26 mouse cellular contexts compared by ENCODE assay signal in genomic region chr16:62543156-62543555, GRCm38 (mm10).
DNase-seq lines count a peak whose midpoint lies in the region; ATAC-seq and TF ChIP-seq lines count a peak whose summit lies in the region.
"Had no signal": no experiment of that assay in that cellular context is flagged by ENCODE, and none has a peak within 500 bp of the region (broad histone marks: within the 10 kb centered on the region; RNA-seq: fewer than 3 reads in every experiment).

No protein-coding gene starts in this region.

- DNase-seq in forebrain, postnatal 0 days = no peak
- peak; percentile 11 for DNase-seq in midbrain, postnatal 0 days (ENCODE audit: low spot score)
- no peak for DNase-seq in midbrain, embryonic 14.5 days
- DNase-seq in lung, postnatal 4 days = no peak
- DNase-seq: adrenal gland, postnatal 10 days; adrenal gland, postnatal 36 days; cerebellum, adult 11 months; cerebellum, adult 2 months; cerebellum, adult 9-11 months; cerebellum, postnatal 25 days; gastrocnemius, postnatal 10 days; heart, adult 11 months; heart, postnatal 14 days; heart, postnatal 4 days had no signal

- H3K4me1 ChIP-seq in forebrain, postnatal 0 days (ENCODE audit: insufficient read depth) = no peaks in the 10 kb centered on the region
- peaks cover 3% of the 10 kb centered on the region; the same call in 1 of the 2 replicates for H3K4me1 ChIP-seq in forebrain, embryonic 16.5 days (replicated peaks; ENCODE audit: control insufficient read depth, insufficient read depth, low read length)
- H3K4me1 ChIP-seq in intestine, postnatal 0 days (replicated peaks; ENCODE audit: control insufficient read depth, insufficient read depth, low read length) = no peaks in the 10 kb centered on the region
- no peaks in the 10 kb centered on the region for H3K4me1 ChIP-seq in intestine, embryonic 16.5 days (ENCODE audit: control insufficient read depth, insufficient read depth, low read length)
- H3K4me1 ChIP-seq in midbrain, postnatal 0 days (ENCODE audit: insufficient read depth, low read length) = no peaks in the 10 kb centered on the region
- no peaks in the 10 kb centered on the region for H3K4me1 ChIP-seq in midbrain, embryonic 14.5 days (ENCODE audit: control insufficient read depth, insufficient read depth, low read length)
- H3K4me1 ChIP-seq: embryonic facial prominence, embryonic 12.5 days; embryonic facial prominence, embryonic 15.5 days; heart, embryonic 12.5 days; heart, embryonic 15.5 days; hindbrain, embryonic 12.5 days; hindbrain, embryonic 15.5 days had no signal

- H3K27me3 ChIP-seq in forebrain, postnatal 0 days (ENCODE audit: insufficient read depth, low read length) = no peaks in the 10 kb centered on the region
- no peaks in the 10 kb centered on the region for H3K27me3 ChIP-seq in forebrain, embryonic 16.5 days (replicated peaks; ENCODE audit: control insufficient read depth, insufficient read depth, low read length)
- no peaks in the 10 kb centered on the region for H3K27me3 ChIP-seq in intestine, postnatal 0 days (replicated peaks; ENCODE audit: control insufficient read depth, insufficient read depth, low read length)
- H3K27me3 ChIP-seq in intestine, embryonic 16.5 days (replicated peaks; ENCODE audit: control insufficient read depth, insufficient read depth, low read length) = no peaks in the 10 kb centered on the region
- H3K27me3 ChIP-seq in midbrain, postnatal 0 days (ENCODE audit: insufficient read depth, low read length) = no peaks in the 10 kb centered on the region
- H3K27me3 ChIP-seq in midbrain, embryonic 14.5 days (ENCODE audit: control insufficient read depth, insufficient read depth, low read length) = no peaks in the 10 kb centered on the region
- H3K27me3 ChIP-seq: embryonic facial prominence, embryonic 12.5 days; embryonic facial prominence, embryonic 15.5 days; heart, embryonic 12.5 days; heart, embryonic 15.5 days; hindbrain, embryonic 12.5 days; hindbrain, embryonic 15.5 days had no signal

- H3K36me3 ChIP-seq in forebrain, postnatal 0 days (ENCODE audit: insufficient read depth) = no peaks in the 10 kb centered on the region
- H3K36me3 ChIP-seq in forebrain, embryonic 16.5 days (ENCODE audit: control insufficient read depth, insufficient read depth) = no peaks in the 10 kb centered on the region
- H3K36me3 ChIP-seq in intestine, postnatal 0 days (ENCODE audit: control insufficient read depth, insufficient read depth) = no peaks in the 10 kb centered on the region
- H3K36me3 ChIP-seq in intestine, embryonic 16.5 days (ENCODE audit: control insufficient read depth, insufficient read depth, low read length) = no peaks in the 10 kb centered on the region
- H3K36me3 ChIP-seq in midbrain, postnatal 0 days (ENCODE audit: insufficient read depth, low read length) = no peaks in the 10 kb centered on the region
- H3K36me3 ChIP-seq in midbrain, embryonic 14.5 days (ENCODE audit: control insufficient read depth, insufficient read depth, low read length) = no peaks in the 10 kb centered on the region
- H3K36me3 ChIP-seq: embryonic facial prominence, embryonic 12.5 days; embryonic facial prominence, embryonic 15.5 days; G1E; heart, embryonic 12.5 days; heart, embryonic 15.5 days; hindbrain, embryonic 12.5 days; hindbrain, embryonic 15.5 days had no signal

- no peak overlapping the region for H3K9ac ChIP-seq in forebrain, postnatal 0 days
- no peak overlapping the region for H3K9ac ChIP-seq in forebrain, embryonic 16.5 days (replicated peaks; ENCODE audit: low read depth, low read length)
- no peak overlapping the region for H3K9ac ChIP-seq in intestine, postnatal 0 days (ENCODE audit: low read depth, low read length)
- no peak overlapping the region for H3K9ac ChIP-seq in intestine, embryonic 16.5 days (ENCODE audit: low read depth, low read length)
- no peak overlapping the region for H3K9ac ChIP-seq in midbrain, postnatal 0 days (replicated peaks; ENCODE audit: low read length, poor library complexity, severe bottlenecking)
- no peak overlapping the region for H3K9ac ChIP-seq in midbrain, embryonic 14.5 days (replicated peaks; ENCODE audit: low read length)
- H3K9ac ChIP-seq: embryonic facial prominence, embryonic 12.5 days; embryonic facial prominence, embryonic 15.5 days; heart, embryonic 12.5 days; heart, embryonic 15.5 days; hindbrain, embryonic 12.5 days; hindbrain, embryonic 15.5 days had no signal

- no peak overlapping the region for H3K4me2 ChIP-seq in forebrain, postnatal 0 days (ENCODE audit: low read depth)
- H3K4me2 ChIP-seq in forebrain, embryonic 16.5 days (ENCODE audit: low read length) = no peak overlapping the region
- no peak overlapping the region for H3K4me2 ChIP-seq in intestine, postnatal 0 days (replicated peaks; ENCODE audit: low read depth)
- H3K4me2 ChIP-seq in intestine, embryonic 16.5 days (ENCODE audit: low read depth, low read length) = no peak overlapping the region
- no peak overlapping the region for H3K4me2 ChIP-seq in midbrain, postnatal 0 days (ENCODE audit: low read depth, low read length, poor library complexity, severe bottlenecking)
- no peak overlapping the region for H3K4me2 ChIP-seq in midbrain, embryonic 14.5 days (ENCODE audit: low read length)
- H3K4me2 ChIP-seq: embryonic facial prominence, embryonic 12.5 days; embryonic facial prominence, embryonic 15.5 days; heart, embryonic 12.5 days; heart, embryonic 15.5 days; hindbrain, embryonic 12.5 days; hindbrain, embryonic 15.5 days had no signal

- H3K27ac ChIP-seq in forebrain, postnatal 0 days (ENCODE audit: low read depth, low read length) = no peak overlapping the region
- no peak overlapping the region for H3K27ac ChIP-seq in forebrain, embryonic 16.5 days (ENCODE audit: low read length)
- no peak overlapping the region for H3K27ac ChIP-seq in intestine, postnatal 0 days (ENCODE audit: low read depth, low read length)
- H3K27ac ChIP-seq in intestine, embryonic 16.5 days (ENCODE audit: low read length) = no peak overlapping the region
- no peak overlapping the region for H3K27ac ChIP-seq in midbrain, postnatal 0 days (ENCODE audit: low read depth, low read length)
- H3K27ac ChIP-seq in midbrain, embryonic 14.5 days (replicated peaks; ENCODE audit: low read depth, low read length) = no peak overlapping the region
- H3K27ac ChIP-seq: embryonic facial prominence, embryonic 12.5 days; embryonic facial prominence, embryonic 15.5 days; heart, embryonic 15.5 days; hindbrain, embryonic 12.5 days; hindbrain, embryonic 15.5 days had no signal

- no peak for ATAC-seq in forebrain, postnatal 0 days
- ATAC-seq in forebrain, embryonic 16.5 days = no peak
- ATAC-seq in intestine, postnatal 0 days = no peak
- ATAC-seq in intestine, embryonic 16.5 days = no peak
- no peak for ATAC-seq in midbrain, postnatal 0 days (ENCODE audit: low FRiP score)
- ATAC-seq in midbrain, embryonic 14.5 days (ENCODE audit: low FRiP score, low TSS enrichment) = no peak
- ATAC-seq: forebrain, embryonic 14.5 days; Patski had no signal

- H3K4me3 ChIP-seq in forebrain, postnatal 0 days (ENCODE audit: low read depth, low read length) = no peak overlapping the region
- no peak overlapping the region for H3K4me3 ChIP-seq in forebrain, embryonic 16.5 days (replicated peaks; ENCODE audit: low read length)
- H3K4me3 ChIP-seq in intestine, postnatal 0 days (ENCODE audit: low read depth, low read length) = no peak overlapping the region
- no peak overlapping the region for H3K4me3 ChIP-seq in intestine, embryonic 16.5 days (ENCODE audit: low read length)
- no peak overlapping the region for H3K4me3 ChIP-seq in midbrain, postnatal 0 days (ENCODE audit: low read depth, low read length)
- H3K4me3 ChIP-seq in midbrain, embryonic 14.5 days (replicated peaks; ENCODE audit: low read depth, low read length) = no peak overlapping the region
- H3K4me3 ChIP-seq: embryonic facial prominence, embryonic 12.5 days; embryonic facial prominence, embryonic 15.5 days; heart, embryonic 12.5 days; heart, embryonic 15.5 days; hindbrain, embryonic 12.5 days; hindbrain, embryonic 15.5 days had no signal

- 79% methylated on average over 2 of the region's 2 CpGs for WGBS in forebrain, postnatal 0 days
- WGBS in forebrain, embryonic 16.5 days = 88% methylated on average over 2 of the region's 2 CpGs
- 77% methylated on average over 2 of the region's 2 CpGs for WGBS in intestine, postnatal 0 days
- 82% methylated on average over 2 of the region's 2 CpGs for WGBS in intestine, embryonic 16.5 days
- 84% methylated on average over 2 of the region's 2 CpGs for WGBS in midbrain, postnatal 0 days
- 90% methylated on average over 2 of the region's 2 CpGs for WGBS in midbrain, embryonic 14.5 days

- no peaks in the 10 kb centered on the region for H3K9me3 ChIP-seq in forebrain, postnatal 0 days (ENCODE audit: low read length)
- no peaks in the 10 kb centered on the region for H3K9me3 ChIP-seq in forebrain, embryonic 16.5 days (ENCODE audit: control insufficient read depth, low read length)
- H3K9me3 ChIP-seq in intestine, postnatal 0 days (ENCODE audit: control insufficient read depth) = no peaks in the 10 kb centered on the region
- no peaks in the 10 kb centered on the region for H3K9me3 ChIP-seq in intestine, embryonic 16.5 days (ENCODE audit: control insufficient read depth, low read length)
- H3K9me3 ChIP-seq in midbrain, postnatal 0 days (ENCODE audit: low read length) = no peaks in the 10 kb centered on the region
- H3K9me3 ChIP-seq in midbrain, embryonic 14.5 days (ENCODE audit: control insufficient read depth, low read length) = no peaks in the 10 kb centered on the region
- H3K9me3 ChIP-seq: embryonic facial prominence, embryonic 12.5 days; embryonic facial prominence, embryonic 15.5 days; G1E; heart, embryonic 12.5 days; heart, embryonic 15.5 days; hindbrain, embryonic 12.5 days; hindbrain, embryonic 15.5 days had no signal

- peak; percentile 47 for TF ChIP-seq CTCF in forebrain, postnatal 0 days (IDR thresholded peaks at IDR 0.05; ENCODE audit: low read depth)
- 0 out of 2 replicates have a peak, but pooled peaks have one; percentile 2 for TF ChIP-seq CTCF in intestine, postnatal 0 days (IDR thresholded peaks at IDR 0.05; ENCODE audit: low read depth)
- TF ChIP-seq CTCF in midbrain, postnatal 0 days (IDR thresholded peaks at IDR 0.05) = peak; percentile 61

Comparison
In these comparisons a context has a peak if more than half of its experiments do, and no peak if none do; other contexts are left out.
1. CTCF ChIP-seq: peak in every context shown above with its lines; median percentile 61 in midbrain, postnatal 0 days; 47 in forebrain, postnatal 0 days; 2 in intestine, postnatal 0 days.